Mouse (Mus musculus) adipose tissue, adult 10 weeks (tissue): ENCODE measurements around the gene Hist1h1c. TPM values are rescaled to one million over a fixed set of nuclear protein-coding genes. Genes with fewer than 3 reads are reported as not detected.

Experiments
- polyA plus RNA-seq: library from polyadenylated mRNA; stranded (reverse); fragments of 350-450 nt; fragmentation: Illumina TruSeq; extraction: RNeasy Lipid Tissue Mini Kit (QIAGEN cat#74804); gene quantifications from one replicate; pipeline ENCODE4 v1.2.3, GENCODE M21; 2014; ENCODE audit warnings: low read depth, low replicate concordance

Hist1h1c gene
- polyA plus RNA-seq, result 73.4 TPM

GRCm38 (mm10) chr13:23738677-23739068 is at the start of gene Hist1h1c:
Hist1h1c (plus strand) TSS chr13:23738808.

GRCm38 (mm10) chr13:23695514-23695913 is 43.1 kb upstream of the Hist1h1c start, which contains the start of gene Hist1h1t:
Hist1h1t (plus strand) TSS chr13:23695814.

GRCm38 (mm10) chr13:23698300-23698693 is 40.3 kb upstream of the Hist1h1c start, which contains the start of gene Hist1h4c:
Hist1h4c (minus strand) TSS chr13:23698454.

GRCm38 (mm10) chr13:23710374-23711089 is 28.1 kb upstream of the Hist1h1c start, which contains the start of gene Hfe:
Hfe (minus strand) TSS chr13:23710854.

GRCm38 (mm10) chr13:23745381-23746161 is 7.0 kb downstream of the Hist1h1c start, which contains the start of gene Hist1h3c:
Hist1h3c (minus strand) TSS chr13:23745602.

GRCm38 (mm10) chr13:23746201-23747080 is 7.8 kb downstream of the Hist1h1c start, which contains the start of gene Hist1h2bb:
Hist1h2bb (plus strand) TSS chr13:23746734.

GRCm38 (mm10) chr13:23750839-23751477 is 12.3 kb downstream of the Hist1h1c start, which contains the start of gene Hist1h2ab:
Hist1h2ab (plus strand) TSS chr13:23751126.

GRCm38 (mm10) chr13:23752067-23752741 is 13.6 kb downstream of the Hist1h1c start, which contains the start of gene Hist1h3b:
Hist1h3b (plus strand) TSS chr13:23752267.

GRCm38 (mm10) chr13:23756790-23757189 is 18.2 kb downstream of the Hist1h1c start, which contains the start of gene Hist1h4b:
Hist1h4b (plus strand) TSS chr13:23757013.

GRCm38 (mm10) chr13:23760972-23761864 is 22.6 kb downstream of the Hist1h1c start, which contains the start of gene Hist1h4a:
Hist1h4a (minus strand) TSS chr13:23761230.

GRCm38 (mm10) chr13:23761871-23762821 is 23.5 kb downstream of the Hist1h1c start, which contains the start of gene Hist1h3a:
Hist1h3a (minus strand) TSS chr13:23762386.

GRCm38 (mm10) chr13:23763586-23764323 is 25.1 kb downstream of the Hist1h1c start, which contains the start of gene Hist1h1a:
Hist1h1a (plus strand) TSS chr13:23763666.

GRCm38 (mm10) chr13:23769613-23770012 is 31.0 kb downstream of the Hist1h1c start, which contains the start of gene Trim38:
Trim38 (plus strand) TSS chr13:23769913.

